Mouse (Mus musculus) T-helper 1 cell (primary cell): ENCODE results near the gene Stag1.

ENCODE experiments used
- in situ Hi-C: fragments of 300-600 bp; cut with MboI, MseI; formaldehyde crosslinking; loops from one replicate; pipeline ENCODE4 v1.15.1; 2025; ENCODE audit warnings: high pct_unique_total_duplicates

The Stag1 gene

GRCm38 (mm10) chr9:100942042-100942441, 344.4 kb downstream of the Stag1 start:
- in situ Hi-C loops: no loop called here

GRCm38 (mm10) chr9:100944677-100945365, 347.2 kb downstream of the Stag1 start:
- in situ Hi-C loops: no loop called here

- in situ Hi-C loops: no loop called here
Observed at GRCm38 (mm10) chr9:100951481-100951880, 353.9 kb downstream of the Stag1 start.

- in situ Hi-C loops: loop anchor here (10.0 kb wide), 1 partner anchor 192 kb away; no protein-coding TSS in a partner anchor
Observed at GRCm38 (mm10) chr9:100962903-100963427, 365.4 kb downstream of the Stag1 start.

- in situ Hi-C loops: loop anchor here (10.0 kb wide), 1 partner anchor 191 kb away; no protein-coding TSS in a partner anchor
Observed at GRCm38 (mm10) chr9:100963428-100963912, 365.9 kb downstream of the Stag1 start.

- in situ Hi-C loops: loop anchor here (10.0 kb wide), 1 partner anchor 191 kb away; no protein-coding TSS in a partner anchor
Observed at GRCm38 (mm10) chr9:100964106-100964505, 366.5 kb downstream of the Stag1 start.

- in situ Hi-C loops: loop anchor here (10.0 kb wide), 1 partner anchor 185 kb away; no protein-coding TSS in a partner anchor
Observed at GRCm38 (mm10) chr9:100969461-100969860, 371.9 kb downstream of the Stag1 start.

- in situ Hi-C loops: no loop called here
Observed at GRCm38 (mm10) chr9:100978666-100979065, 381.1 kb downstream of the Stag1 start.

GRCm38 (mm10) chr9:100979260-100979659, 381.7 kb downstream of the Stag1 start:
- in situ Hi-C loops: no loop called here

- in situ Hi-C loops: no loop called here
Observed at GRCm38 (mm10) chr9:100982786-100983185, 385.2 kb downstream of the Stag1 start.

- in situ Hi-C loops: no loop called here
Observed at GRCm38 (mm10) chr9:100984381-100985310, 387.0 kb downstream of the Stag1 start.

GRCm38 (mm10) chr9:100987006-100987405, 389.4 kb downstream of the Stag1 start:
- in situ Hi-C loops: no loop called here

GRCm38 (mm10) chr9:100987850-100988249, 390.3 kb downstream of the Stag1 start:
- in situ Hi-C loops: no loop called here

GRCm38 (mm10) chr9:100990609-100991008, 393.0 kb downstream of the Stag1 start:
- in situ Hi-C loops: no loop called here

- in situ Hi-C loops: no loop called here
Observed at GRCm38 (mm10) chr9:100991321-100991720, 393.7 kb downstream of the Stag1 start.

- in situ Hi-C loops: no loop called here
Observed at GRCm38 (mm10) chr9:100992191-100992590, 394.6 kb downstream of the Stag1 start.

- in situ Hi-C loops: no loop called here
Observed at GRCm38 (mm10) chr9:100993937-100994336, 396.3 kb downstream of the Stag1 start.

- in situ Hi-C loops: no loop called here
Observed at GRCm38 (mm10) chr9:100997138-100997537, 399.5 kb downstream of the Stag1 start.

- in situ Hi-C loops: loop anchor here (5.0 kb wide), 1 partner anchor 545 kb away; no protein-coding TSS in a partner anchor
Observed at GRCm38 (mm10) chr9:101002053-101002452, 404.5 kb downstream of the Stag1 start.

GRCm38 (mm10) chr9:101002841-101003240, 405.2 kb downstream of the Stag1 start:
- in situ Hi-C loops: loop anchor here (5.0 kb wide), 1 partner anchor 546 kb away; no protein-coding TSS in a partner anchor

GRCm38 (mm10) chr9:101003302-101003701, 405.7 kb downstream of the Stag1 start:
- in situ Hi-C loops: loop anchor here (5.0 kb wide), 1 partner anchor 546 kb away; no protein-coding TSS in a partner anchor

GRCm38 (mm10) chr9:101005866-101006265, 408.3 kb downstream of the Stag1 start:
- in situ Hi-C loops: no loop called here
